Mouse (Mus musculus): ENCODE results near the gene Idh2. TPM values are rescaled to one million over a fixed set of nuclear protein-coding genes. Genes with fewer than 3 reads are reported as not detected.

Idh2 gene
- polyA plus RNA-seq (2012; rRNA removed), result 201 and 250 TPM in 2 replicates

DNA sequence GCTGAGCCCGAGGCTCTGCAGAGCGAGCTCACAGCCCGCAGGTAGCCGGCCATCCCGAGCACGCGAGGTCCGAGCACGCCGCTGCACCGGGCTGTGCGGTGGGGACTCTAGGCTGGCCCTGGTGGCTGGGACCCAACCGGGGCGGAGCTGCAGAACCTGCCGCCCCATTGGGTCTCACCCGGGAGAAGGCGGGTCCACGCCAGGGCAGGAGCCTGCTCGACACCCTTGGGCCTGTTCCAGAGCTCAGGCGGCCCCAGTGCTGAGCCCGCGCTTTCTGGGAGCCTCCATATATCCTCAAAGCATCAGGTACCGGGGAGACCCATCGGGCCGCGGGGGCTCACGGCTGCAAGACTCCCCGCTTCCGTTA lies at the start of gene Idh2:
Gene Idh2 (minus strand): TSS at position 169 of the 367 bp plus-strand sequence.

Other genes with a start within 250 kb of the Idh2 start
- 19.2 and 20.1 TPM in 2 replicates for gene Ap3s2, start 194.7 kb downstream of the Idh2 start, polyA plus RNA-seq (2012; rRNA removed)
- gene Arpin, start 180.0 kb downstream of the Idh2 start, polyA plus RNA-seq (2012; rRNA removed), result 14.4 and 15.1 TPM in 2 replicates
- 35.9 and 41.9 TPM in 2 replicates for gene Zfp710, start 90.6 kb downstream of the Idh2 start, polyA plus RNA-seq (2012; rRNA removed)
- gene Sema4b, start 71.4 kb upstream of the Idh2 start, polyA plus RNA-seq (2012; rRNA removed), result 60.8 and 62.2 TPM in 2 replicates
- 93.4 and 103 TPM in 2 replicates for gene Cib1, start 117.4 kb upstream of the Idh2 start, polyA plus RNA-seq (2012; rRNA removed)
- 2.4 and 2.7 TPM in 2 replicates for gene Gdpgp1, start 117.5 kb upstream of the Idh2 start, polyA plus RNA-seq (2012; rRNA removed)
- gene Ttll13, start 131.0 kb upstream of the Idh2 start, polyA plus RNA-seq (2012; rRNA removed), result 1.2 and 1.3 TPM in 2 replicates
- 25.8 and 29.8 TPM in 2 replicates for gene Ngrn, start 145.8 kb upstream of the Idh2 start, polyA plus RNA-seq (2012; rRNA removed)
- 8.8 and 13.5 TPM in 2 replicates for gene Vps33b, start 154.3 kb upstream of the Idh2 start, polyA plus RNA-seq (2012; rRNA removed)
- 18.5 and 34.2 TPM in 2 replicates for gene Prc1, start 179.1 kb upstream of the Idh2 start, polyA plus RNA-seq (2012; rRNA removed)
- 15.9 and 19.6 TPM in 2 replicates for gene Rccd1, start 209.1 kb upstream of the Idh2 start, polyA plus RNA-seq (2012; rRNA removed)
- 126 and 132 TPM in 2 replicates for gene Unc45a, start 225.6 kb upstream of the Idh2 start, polyA plus RNA-seq (2012; rRNA removed)
- 34.4 and 38.4 TPM in 2 replicates for gene Hddc3, start 227.7 kb upstream of the Idh2 start, polyA plus RNA-seq (2012; rRNA removed)

All from ovary, adult 2 months (tissue).